Mouse (Mus musculus): Measurements from ENCODE around the gene Il11ra1. TPM values are rescaled to one million over a fixed set of nuclear protein-coding genes. Genes with fewer than 3 reads are reported as not detected.
"Not testable (repeated sequence)": the region's sequence is repeated elsewhere in the genome, so short reads cannot be mapped to it uniquely, and the experiment has no call there.

Il11ra1 gene
- polyA plus RNA-seq, 1 experiment from 2014 or later, result 253 TPM

- not testable (repeated sequence) for DNase-seq (ENCODE audit: low spot score); H3K27ac ChIP-seq; H3K36me3 ChIP-seq; H3K4me3 ChIP-seq; H3K9me3 ChIP-seq (replicated peaks)
- peaks cover 52% of the 10 kb centered on the region for H3K27me3 ChIP-seq (ENCODE audit: low read depth, poor library complexity, severe bottlenecking)
- WGBS, result 69% methylated on average over 2 of the region's 2 CpGs
- H3K4me1 ChIP-seq, result peaks cover 28% of the 10 kb centered on the region
Observed at GRCm38 (mm10) chr4:41702226-41702625, 2.4 kb downstream of the Il11ra1 start.

- Histone ChIP-seq H3K9me3 (replicated peaks) (no peaks in the 10 kb centered on the region), H3K4me1 (peaks cover 41% of the 10 kb centered on the region), H3K27ac (no peak overlapping the region), H3K36me3 (no peaks in the 10 kb centered on the region), H3K27me3 (ENCODE audit: low read depth, poor library complexity, severe bottlenecking) (peaks cover 44% of the 10 kb centered on the region), H3K4me3 (no peak overlapping the region)
- 1% methylated on average over 5 of the region's 5 CpGs for WGBS
- DNase-seq (ENCODE audit: low spot score), result no peak
Observed at GRCm38 (mm10) chr4:41704651-41705050, 4.9 kb downstream of the Il11ra1 start.

GRCm38 (mm10) chr4:41705922-41706754 lies 6.3 kb downstream of the Il11ra1 start:
- peaks cover 10% of the 10 kb centered on the region for H3K36me3 ChIP-seq
- no peak overlapping the region for H3K27ac ChIP-seq
- H3K9me3 ChIP-seq (replicated peaks), result no peaks in the 10 kb centered on the region
- H3K4me1 ChIP-seq, result peaks cover 41% of the 10 kb centered on the region
- H3K4me3 ChIP-seq, result no peak overlapping the region
- peaks cover 44% of the 10 kb centered on the region for H3K27me3 ChIP-seq (ENCODE audit: low read depth, poor library complexity, severe bottlenecking)
- 75% methylated on average over 19 of the region's 19 CpGs for WGBS
- DNase-seq (ENCODE audit: low spot score), result no peak

GRCm38 (mm10) chr4:41707011-41707535 lies 7.3 kb downstream of the Il11ra1 start:
- Histone ChIP-seq H3K9me3 (replicated peaks) (no peaks in the 10 kb centered on the region), H3K4me1 (peaks cover 49% of the 10 kb centered on the region), H3K27ac (no peak overlapping the region), H3K36me3 (peaks cover 19% of the 10 kb centered on the region), H3K27me3 (ENCODE audit: low read depth, poor library complexity, severe bottlenecking) (peaks cover 44% of the 10 kb centered on the region), H3K4me3 (no peak overlapping the region)
- peak; percentile 74 for DNase-seq (ENCODE audit: low spot score)
- WGBS, result 2% methylated on average over 13 of the region's 13 CpGs

GRCm38 (mm10) chr4:41708192-41708745 lies 8.5 kb downstream of the Il11ra1 start:
- Histone ChIP-seq H3K36me3 (peaks cover 23% of the 10 kb centered on the region), H3K9me3 (replicated peaks) (no peaks in the 10 kb centered on the region), H3K27me3 (ENCODE audit: low read depth, poor library complexity, severe bottlenecking) (peaks cover 44% of the 10 kb centered on the region), H3K4me3 (no peak overlapping the region), H3K27ac (no peak overlapping the region), H3K4me1 (peaks cover 57% of the 10 kb centered on the region)
- no peak for DNase-seq (ENCODE audit: low spot score)
- 41% methylated on average over 8 of the region's 8 CpGs for WGBS

- 66% methylated on average over 4 of the region's 4 CpGs for WGBS
Observed at GRCm38 (mm10) chr4:41710229-41710628, 10.4 kb downstream of the Il11ra1 start.

GRCm38 (mm10) chr4:41711705-41712375 lies 12.1 kb downstream of the Il11ra1 start:
- WGBS, result 83% methylated on average over 16 of the region's 16 CpGs
- peak overlapping the region; percentile 95; the same call in 1 of the 2 replicates for H3K27ac ChIP-seq
- peak overlapping the region; percentile 79 for H3K4me3 ChIP-seq
- H3K27me3 ChIP-seq (ENCODE audit: low read depth, poor library complexity, severe bottlenecking), result peaks cover 15% of the 10 kb centered on the region; the same call in 1 of the 2 replicates
- peaks cover 58% of the 10 kb centered on the region for H3K4me1 ChIP-seq
- no peaks in the 10 kb centered on the region for H3K9me3 ChIP-seq (replicated peaks)
- H3K36me3 ChIP-seq, result peaks cover 33% of the 10 kb centered on the region
- no peak for DNase-seq (ENCODE audit: low spot score)

More at GRCm38 (mm10) chr4:41710229-41710628, 10.4 kb downstream of the Il11ra1 start:
- DNase-seq (ENCODE audit: low spot score), result no peak
- H3K27ac ChIP-seq, result no peak overlapping the region
- peaks cover 56% of the 10 kb centered on the region for H3K4me1 ChIP-seq
- peaks cover 23% of the 10 kb centered on the region for H3K36me3 ChIP-seq
- H3K27me3 ChIP-seq (ENCODE audit: low read depth, poor library complexity, severe bottlenecking), result peaks cover 31% of the 10 kb centered on the region
- H3K4me3 ChIP-seq, result no peak overlapping the region
- no peaks in the 10 kb centered on the region for H3K9me3 ChIP-seq (replicated peaks)

- no peak for DNase-seq (ENCODE audit: low spot score)
- WGBS, result 55% methylated on average over 31 of the region's 31 CpGs
- Histone ChIP-seq H3K4me3 (peak overlapping the region; percentile 79), H3K27ac (peak overlapping the region; percentile 95), H3K27me3 (ENCODE audit: low read depth, poor library complexity, severe bottlenecking) (peaks cover 11% of the 10 kb centered on the region; the same call in 1 of the 2 replicates), H3K9me3 (replicated peaks) (no peaks in the 10 kb centered on the region), H3K36me3 (peaks cover 39% of the 10 kb centered on the region), H3K4me1 (peaks cover 58% of the 10 kb centered on the region)
Observed at GRCm38 (mm10) chr4:41712421-41713196, 12.8 kb downstream of the Il11ra1 start.

GRCm38 (mm10) chr4:41713197-41714067 lies 13.6 kb downstream of the Il11ra1 start, which contains the start of gene Rpp25l:
Rpp25l (minus strand) TSS chr4:41713534.
- under 1% methylated on average over 61 of the region's 61 CpGs for WGBS
- peak within 1 kb of the TSS; percentile 95 for H3K27ac ChIP-seq
- DNase-seq (ENCODE audit: low spot score), result peak; percentile 94
- H3K36me3 ChIP-seq, result peaks cover 47% of the 10 kb centered on the region
- H3K27me3 ChIP-seq (ENCODE audit: low read depth, poor library complexity, severe bottlenecking), result 0 out of 2 replicates have a peak, but pooled peaks cover 5% of the 10 kb centered on the region
- H3K4me1 ChIP-seq, result peaks cover 50% of the 10 kb centered on the region
- H3K9me3 ChIP-seq (replicated peaks), result no peaks in the 10 kb centered on the region
- peak within 1 kb of the TSS; percentile 79 for H3K4me3 ChIP-seq

GRCm38 (mm10) chr4:41714276-41714675 lies 14.5 kb downstream of the Il11ra1 start:
- Histone ChIP-seq H3K36me3 (peaks cover 55% of the 10 kb centered on the region), H3K4me3 (peak overlapping the region; percentile 79; the same call in 1 of the 2 replicates), H3K4me1 (peaks cover 46% of the 10 kb centered on the region), H3K27me3 (ENCODE audit: low read depth, poor library complexity, severe bottlenecking) (0 out of 2 replicates have a peak, but pooled peaks cover 5% of the 10 kb centered on the region), H3K27ac (no peak overlapping the region), H3K9me3 (replicated peaks) (no peaks in the 10 kb centered on the region)
- WGBS, result 17% methylated on average over 8 of the region's 8 CpGs
- DNase-seq (ENCODE audit: low spot score), result peak; percentile 67

GRCm38 (mm10) chr4:41715082-41715481 lies 15.3 kb downstream of the Il11ra1 start:
- H3K27me3 ChIP-seq (ENCODE audit: low read depth, poor library complexity, severe bottlenecking), result 0 out of 2 replicates have a peak, but pooled peaks cover 5% of the 10 kb centered on the region
- peaks cover 46% of the 10 kb centered on the region for H3K4me1 ChIP-seq
- no peak overlapping the region for H3K4me3 ChIP-seq
- no peaks in the 10 kb centered on the region for H3K9me3 ChIP-seq (replicated peaks)
- 77% methylated on average over 8 of the region's 8 CpGs for WGBS
- DNase-seq (ENCODE audit: low spot score), result no peak
- peaks cover 62% of the 10 kb centered on the region for H3K36me3 ChIP-seq
- no peak overlapping the region for H3K27ac ChIP-seq

All from limb, embryonic 10.5 days (tissue).